Mouse (Mus musculus): ENCODE measurements around the gene Nwd1.
"Not testable (repeated sequence)": the region's sequence is repeated elsewhere in the genome, so short reads cannot be mapped to it uniquely, and the experiment has no call there.

Nwd1 gene

GRCm38 (mm10) chr8:72646060-72646767 is at the start of gene Nwd1:
Gene Nwd1 (plus strand): TSS chr8:72646711.
- DNase-seq: peak; percentile 95

- DNase-seq: no peak
Measured at GRCm38 (mm10) chr8:72642885-72643284, 3.6 kb upstream of the Nwd1 start.

- no peak for DNase-seq
Measured at GRCm38 (mm10) chr8:72644601-72645000, 1.9 kb upstream of the Nwd1 start.

- no peak for DNase-seq
Measured at GRCm38 (mm10) chr8:72646768-72647143, 245 bp downstream of the Nwd1 start.

GRCm38 (mm10) chr8:72650697-72651096 is 4.2 kb downstream of the Nwd1 start:
- no peak for DNase-seq

- no peak for DNase-seq
Measured at GRCm38 (mm10) chr8:72654565-72655521, 8.3 kb downstream of the Nwd1 start.

GRCm38 (mm10) chr8:72655522-72655912 is 9.0 kb downstream of the Nwd1 start:
- DNase-seq: no peak

GRCm38 (mm10) chr8:72659967-72660366 is 13.5 kb downstream of the Nwd1 start:
- no peak for DNase-seq

- no peak for DNase-seq
Measured at GRCm38 (mm10) chr8:72664107-72664652, 17.7 kb downstream of the Nwd1 start.

- no peak for DNase-seq
Measured at GRCm38 (mm10) chr8:72664757-72665156, 18.2 kb downstream of the Nwd1 start.

- DNase-seq: no peak
Measured at GRCm38 (mm10) chr8:72665405-72665804, 18.9 kb downstream of the Nwd1 start.

- DNase-seq: no peak
Measured at GRCm38 (mm10) chr8:72668925-72669324, 22.4 kb downstream of the Nwd1 start.

- no peak for DNase-seq
Measured at GRCm38 (mm10) chr8:72672802-72673201, 26.3 kb downstream of the Nwd1 start.

GRCm38 (mm10) chr8:72674184-72674583 is 27.7 kb downstream of the Nwd1 start:
- no peak for DNase-seq

- no peak for DNase-seq
Measured at GRCm38 (mm10) chr8:72676436-72676835, 29.9 kb downstream of the Nwd1 start.

GRCm38 (mm10) chr8:72676844-72677243 is 30.3 kb downstream of the Nwd1 start:
- DNase-seq: not testable (repeated sequence)

GRCm38 (mm10) chr8:72677331-72677730 is 30.8 kb downstream of the Nwd1 start:
- no peak for DNase-seq

- no peak for DNase-seq
Measured at GRCm38 (mm10) chr8:72680133-72680532, 33.6 kb downstream of the Nwd1 start.

GRCm38 (mm10) chr8:72682051-72682687 is 35.7 kb downstream of the Nwd1 start:
- DNase-seq: no peak

- no peak for DNase-seq
Measured at GRCm38 (mm10) chr8:72683010-72683521, 36.6 kb downstream of the Nwd1 start.

- not testable (repeated sequence) for DNase-seq
Measured at GRCm38 (mm10) chr8:72683572-72684099, 37.1 kb downstream of the Nwd1 start.

GRCm38 (mm10) chr8:72698349-72698926 is 51.9 kb downstream of the Nwd1 start:
- DNase-seq: no peak
